Mouse (Mus musculus) spleen, adult 2 months (tissue): ENCODE results near the gene Nav2.

Experiments
- CTCF ChIP-seq: fragments of 200-500 bp; IDR thresholded peaks from 2 replicates; pipeline ENCODE4 v1.5.1; 2011; ENCODE audit warnings: mild to moderate bottlenecking, inconsistent platforms; ENCODE audit not compliant: insufficient read depth, insufficient read length, insufficient replicate concordance; ENCODE audit errors: extremely low read depth
- POLR2A ChIP-seq: fragments of 200-500 bp; IDR thresholded peaks from 2 replicates; pipeline ENCODE4 v1.6.1; 2011; ENCODE audit warnings: low read depth, low read length, inconsistent platforms

- TF ChIP-seq POLR2A (no peak), CTCF (no peak)
Observed at GRCm38 (mm10) chr7:49527495-49527894, 619.0 kb downstream of the Nav2 start.
